Mouse (Mus musculus) testis, adult 2 months (tissue): ENCODE measurements around the gene 1500009C09Rik. TPM values are rescaled to one million over a fixed set of nuclear protein-coding genes. Genes with fewer than 3 reads are reported as not detected.
"Not testable (repeated sequence)": the region's sequence is repeated elsewhere in the genome, so short reads cannot be mapped to it uniquely, and the experiment has no call there.

Experiments
- H3K27ac ChIP-seq: fragments of 200-500 bp; 2 replicates; pipeline ENCODE4 v1.5.1; 2012; ENCODE audit warnings: low read depth, low read length; ENCODE audit not compliant: control insufficient read depth, insufficient read depth
- H3K27me3 ChIP-seq: fragments of 200-500 bp; 2 replicates; pipeline ENCODE4 v1.6.1; 2012; ENCODE audit warnings: mild to moderate bottlenecking, low read length, moderate library complexity; ENCODE audit not compliant: control insufficient read depth, insufficient read depth
- H3K36me3 ChIP-seq: fragments of 200-500 bp; 2 replicates; pipeline ENCODE4 v1.6.1; 2012; ENCODE audit warnings: mild to moderate bottlenecking, low read length; ENCODE audit not compliant: control insufficient read depth, insufficient read depth
- H3K4me1 ChIP-seq: fragments of 200-500 bp; 2 replicates; pipeline ENCODE4 v1.6.1; 2012; ENCODE audit warnings: low read length; ENCODE audit not compliant: control insufficient read depth, insufficient read depth
- H3K4me3 ChIP-seq: fragments of 200-500 bp; 2 replicates; pipeline ENCODE4 v1.5.1; 2012; ENCODE audit warnings: low read depth, mild to moderate bottlenecking, low read length, moderate library complexity, mixed read lengths; ENCODE audit not compliant: control insufficient read depth
- CTCF ChIP-seq: fragments of 200-500 bp; IDR thresholded peaks from 2 replicates; pipeline ENCODE4 v1.5.1; 2012; ENCODE audit warnings: low read depth, mild to moderate bottlenecking, inconsistent platforms, low read length, moderate library complexity; ENCODE audit not compliant: control insufficient read depth, insufficient read depth, insufficient replicate concordance
- POLR2A ChIP-seq: fragments of 200-500 bp; IDR thresholded peaks from 2 replicates; pipeline ENCODE4 v1.6.1; 2012; ENCODE audit warnings: low read depth, mild to moderate bottlenecking, inconsistent platforms, low read length, moderate library complexity; ENCODE audit not compliant: control insufficient read depth
- polyA plus RNA-seq: library from polyadenylated mRNA; depleted of rRNA; stranded (reverse); fragments of >200 nt; gene quantifications from 2 replicates; pipeline ENCODE4 v1.2.3, GENCODE M21; 2012

Gene 1500009C09Rik
- polyA plus RNA-seq, 1 experiment, result 9.4 TPM

GRCm38 (mm10) chr15:82243742-82244114 lies 8.5 kb upstream of the 1500009C09Rik start:
- no peak for TF ChIP-seq CTCF
- no peak for TF ChIP-seq POLR2A
- Histone ChIP-seq H3K4me1 (peaks cover 12% of the 10 kb centered on the region), H3K36me3 (no peaks in the 10 kb centered on the region), H3K27me3 (no peaks in the 10 kb centered on the region), H3K27ac (no peak overlapping the region), H3K4me3 (peak overlapping the region; percentile 99)

- peak within 1 kb of the TSS; percentile 99 for H3K4me3 ChIP-seq
- H3K4me1 ChIP-seq, result peaks cover 12% of the 10 kb centered on the region
- peak; percentile 59 for TF ChIP-seq POLR2A
- no peak for TF ChIP-seq CTCF
- H3K27ac ChIP-seq, result peak within 1 kb of the TSS; percentile 99
- no peaks in the 10 kb centered on the region for H3K36me3 ChIP-seq
- H3K27me3 ChIP-seq, result no peaks in the 10 kb centered on the region
These were observed 7.9 kb upstream of the 1500009C09Rik start, which contains the start of gene Cenpm for GRCm38 (mm10) chr15:82244115-82244804. Gene Cenpm, minus strand, starts transcription at chr15:82244748.

- peaks cover 12% of the 10 kb centered on the region for H3K4me1 ChIP-seq
- H3K36me3 ChIP-seq, H3K27me3 ChIP-seq: not testable (repeated sequence)
- peak overlapping the region; percentile 99 for H3K27ac ChIP-seq
- peak overlapping the region; percentile 99 for H3K4me3 ChIP-seq
These were observed 7.4 kb upstream of the 1500009C09Rik start for GRCm38 (mm10) chr15:82244805-82245161.

- no peak overlapping the region for H3K4me3 ChIP-seq
- no peak for TF ChIP-seq POLR2A
- no peak for TF ChIP-seq CTCF
- H3K27me3 ChIP-seq, result no peaks in the 10 kb centered on the region
- H3K27ac ChIP-seq, result no peak overlapping the region
- peaks cover 12% of the 10 kb centered on the region for H3K4me1 ChIP-seq
- no peaks in the 10 kb centered on the region for H3K36me3 ChIP-seq
These were observed 4.9 kb upstream of the 1500009C09Rik start for GRCm38 (mm10) chr15:82247131-82247776.

GRCm38 (mm10) chr15:82251579-82251978 lies 618 bp upstream of the 1500009C09Rik start:
- H3K4me1 ChIP-seq, result no peaks in the 10 kb centered on the region; the same call in 1 of the 2 replicates
- TF ChIP-seq POLR2A, result no peak
- TF ChIP-seq CTCF, result no peak
- no peaks in the 10 kb centered on the region for H3K36me3 ChIP-seq

GRCm38 (mm10) chr15:82255248-82255647 lies 3.1 kb downstream of the 1500009C09Rik start:
- peaks cover 6% of the 10 kb centered on the region for H3K4me1 ChIP-seq
- H3K4me3 ChIP-seq, result peak overlapping the region; percentile 68
- TF ChIP-seq CTCF (no peak), POLR2A (no peak)
- H3K27ac ChIP-seq, result no peak overlapping the region
- H3K27me3 ChIP-seq, result no peaks in the 10 kb centered on the region
- H3K36me3 ChIP-seq, result no peaks in the 10 kb centered on the region

More at GRCm38 (mm10) chr15:82251579-82251978, 618 bp upstream of the 1500009C09Rik start:
- no peak overlapping the region for H3K27ac ChIP-seq
- no peak overlapping the region for H3K4me3 ChIP-seq
- no peaks in the 10 kb centered on the region for H3K27me3 ChIP-seq

GRCm38 (mm10) chr15:82255944-82256383 lies 3.8 kb downstream of the 1500009C09Rik start:
- TF ChIP-seq POLR2A (no peak; the same call in 1 of the 2 replicates), CTCF (no peak)
- Histone ChIP-seq H3K27me3 (no peaks in the 10 kb centered on the region), H3K36me3 (no peaks in the 10 kb centered on the region), H3K4me3 (peak overlapping the region; percentile 68), H3K27ac (no peak overlapping the region), H3K4me1 (peaks cover 6% of the 10 kb centered on the region)
